Mouse (Mus musculus) C2C12 (cell line): ENCODE data around the gene Rab31. TPM values are rescaled to one million over a fixed set of nuclear protein-coding genes. Genes with fewer than 3 reads are reported as not detected.

ENCODE experiments used
- H3K27me3 ChIP-seq: one replicate; pipeline ENCODE4 v1.6.1; 2011; ENCODE audit not compliant: control insufficient read depth, insufficient read depth, insufficient read length
- H3K36me3 ChIP-seq: one replicate; pipeline ENCODE4 v1.6.1; 2011; ENCODE audit not compliant: control insufficient read depth, insufficient read depth
- H3K4me3 ChIP-seq: one replicate; pipeline ENCODE4 v1.5.1; 2011; ENCODE audit warnings: mild to moderate bottlenecking, control low read depth; ENCODE audit not compliant: poor library complexity, insufficient read depth, severe bottlenecking
- H3K79me2 ChIP-seq: one replicate; pipeline ENCODE4 v1.6.1; 2011; ENCODE audit not compliant: control insufficient read depth, insufficient read depth
- H3K79me3 ChIP-seq: one replicate; pipeline ENCODE4 v1.6.1; 2011; ENCODE audit warnings: low read depth, control low read depth
- H3ac ChIP-seq: one replicate; pipeline ENCODE3; 2011; ENCODE audit warnings: low read depth; ENCODE audit not compliant: control insufficient read depth, insufficient read length
- CEBPB ChIP-seq: IDR thresholded peaks from one replicate; pipeline ENCODE4 v1.6.1; 2011; ENCODE audit warnings: low read depth, mild to moderate bottlenecking, control low read depth, moderate library complexity
- CTCF ChIP-seq: IDR thresholded peaks from one replicate; pipeline ENCODE4 v1.5.1; 2011; ENCODE audit not compliant: control insufficient read depth, insufficient read depth, insufficient read length
- FOSL1 ChIP-seq: IDR thresholded peaks from one replicate; pipeline ENCODE4 v1.8.0; 2011; ENCODE audit warnings: mild to moderate bottlenecking, low read length; ENCODE audit not compliant: poor library complexity, insufficient read depth, severe bottlenecking
- MAX ChIP-seq: IDR thresholded peaks from one replicate; pipeline ENCODE4 v1.6.1; 2011; ENCODE audit warnings: mild to moderate bottlenecking, control low read depth
- MYOD1 ChIP-seq: IDR thresholded peaks from one replicate; pipeline ENCODE4 v1.6.1; 2011; ENCODE audit warnings: low read depth; ENCODE audit not compliant: control insufficient read depth, insufficient read length
- MYOG ChIP-seq: IDR thresholded peaks from one replicate; pipeline ENCODE4 v1.6.1; 2011; ENCODE audit not compliant: control insufficient read depth, insufficient read length; ENCODE audit errors: extremely low read depth
- USF1 ChIP-seq: IDR thresholded peaks from one replicate; pipeline ENCODE4 v1.6.1; 2011; ENCODE audit warnings: low read depth, mild to moderate bottlenecking, control low read depth, moderate library complexity
- polyA plus RNA-seq: library from polyadenylated mRNA; unstranded; fragments of >200 nt; fragmentation: generic; extraction: Trizol; gene quantifications from one replicate; pipeline ENCODE4 v1.2.1, GENCODE M21; 2012; ENCODE audit warnings: missing spikeins

The Rab31 gene
- polyA plus RNA-seq, 1 experiment, result 144 TPM

- Histone ChIP-seq H3K4me3 (no peak overlapping the region), H3K27me3 (no peaks in the 10 kb centered on the region), H3K79me2 (peaks cover 19% of the 10 kb centered on the region), H3K79me3 (peaks cover 10% of the 10 kb centered on the region), H3K36me3 (peaks cover 8% of the 10 kb centered on the region), H3ac (no peak overlapping the region)
- TF ChIP-seq CEBPB (no peak), MYOG (no peak), CTCF (no peak), USF1 (no peak), MYOD1 (no peak), MAX (no peak), FOSL1 (no peak)
Measured at GRCm38 (mm10) chr17:65683316-65683715, 89.2 kb downstream of the Rab31 start.

GRCm38 (mm10) chr17:65682071-65682680 is 90.4 kb downstream of the Rab31 start:
- no peak overlapping the region for H3ac ChIP-seq
- TF ChIP-seq USF1 (no peak), MYOD1 (no peak), MYOG (no peak), CTCF (no peak), MAX (no peak), CEBPB (no peak), FOSL1 (no peak)
- H3K79me3 ChIP-seq, result peaks cover 8% of the 10 kb centered on the region
- peaks cover 24% of the 10 kb centered on the region for H3K79me2 ChIP-seq
- H3K4me3 ChIP-seq, result no peak overlapping the region
- peaks cover 19% of the 10 kb centered on the region for H3K36me3 ChIP-seq
- H3K27me3 ChIP-seq, result no peaks in the 10 kb centered on the region

DNA sequence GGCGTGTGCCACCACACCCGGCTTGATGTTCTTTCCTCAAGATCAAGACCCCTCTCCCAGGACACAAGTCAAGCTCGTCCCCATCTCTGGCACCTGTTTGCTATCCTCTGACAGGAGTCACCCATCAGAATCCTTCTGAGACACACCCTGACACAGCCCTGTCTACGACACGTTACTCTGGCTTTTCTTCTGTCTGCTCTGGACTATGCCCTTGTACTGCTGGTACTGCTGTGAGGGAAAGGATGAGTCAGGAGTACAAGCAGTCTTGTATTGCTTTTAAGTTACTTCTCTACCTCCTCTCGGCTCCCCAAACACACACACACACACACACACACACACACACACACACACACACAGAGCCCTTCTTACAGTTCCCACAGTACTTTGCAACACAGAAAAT is 91.0 kb downstream of the Rab31 start:
- Histone ChIP-seq H3K79me3 (peaks cover 8% of the 10 kb centered on the region), H3K4me3 (no peak overlapping the region), H3K79me2 (peaks cover 24% of the 10 kb centered on the region), H3ac (no peak overlapping the region), H3K36me3 (peaks cover 26% of the 10 kb centered on the region), H3K27me3 (no peaks in the 10 kb centered on the region)
- TF ChIP-seq MYOG, result no peak
- no peak for TF ChIP-seq CTCF
- no peak for TF ChIP-seq FOSL1
- TF ChIP-seq CEBPB, result no peak
- no peak for TF ChIP-seq MYOD1
- TF ChIP-seq USF1, result no peak
- TF ChIP-seq MAX, result no peak

- Histone ChIP-seq H3K27me3 (no peaks in the 10 kb centered on the region), H3K79me3 (peaks cover 8% of the 10 kb centered on the region), H3K36me3 (peaks cover 28% of the 10 kb centered on the region), H3K79me2 (peaks cover 24% of the 10 kb centered on the region), H3ac (no peak overlapping the region), H3K4me3 (no peak overlapping the region)
- TF ChIP-seq MAX (no peak), USF1 (no peak), CTCF (no peak), MYOD1 (no peak), MYOG (no peak), FOSL1 (no peak), CEBPB (no peak)
Measured at GRCm38 (mm10) chr17:65680801-65681412, 91.6 kb downstream of the Rab31 start.

- TF ChIP-seq CEBPB (no peak), FOSL1 (no peak), MYOG (no peak), MAX (no peak), MYOD1 (no peak), CTCF (no peak), USF1 (no peak)
- H3K79me2 ChIP-seq, result peaks cover 24% of the 10 kb centered on the region
Measured at GRCm38 (mm10) chr17:65679806-65680446, 92.6 kb downstream of the Rab31 start.

More at GRCm38 (mm10) chr17:65679806-65680446, 92.6 kb downstream of the Rab31 start:
- Histone ChIP-seq H3ac (no peak overlapping the region), H3K4me3 (no peak overlapping the region), H3K79me3 (peaks cover 8% of the 10 kb centered on the region), H3K27me3 (no peaks in the 10 kb centered on the region), H3K36me3 (peaks cover 32% of the 10 kb centered on the region)
